Mouse (Mus musculus) midbrain, embryonic 14.5 days (tissue): ENCODE data around the gene Nxn. TPM values are rescaled to one million over a fixed set of nuclear protein-coding genes. Genes with fewer than 3 reads are reported as not detected.

Source experiments
- ATAC-seq: fragments of 200-750 bp; cut with Nextera tagmentation; 2 replicates; pipeline ENCODE4 v1.8.0; 2017; ENCODE audit warnings: moderate number of reproducible peaks, moderate library complexity; ENCODE audit not compliant: low FRiP score, low TSS enrichment
- DNase-seq: peaks from one replicate; pipeline ENCODE4 v3.0.0-alpha.2; 2015
- H3K27ac ChIP-seq: fragments of 300-500 bp; sonication (generic); replicated peaks from 2 replicates; pipeline ENCODE4 v1.5.1; 2014; ENCODE audit warnings: mild to moderate bottlenecking, low read depth, low read length, moderate library complexity
- H3K27me3 ChIP-seq: fragments of 300-500 bp; sonication (generic); 2 replicates; pipeline ENCODE4 v1.6.1; 2014; ENCODE audit warnings: low read length, control low read depth, mixed read lengths; ENCODE audit not compliant: control insufficient read depth, insufficient read depth
- H3K36me3 ChIP-seq: fragments of 300-500 bp; sonication (generic); 2 replicates; pipeline ENCODE4 v1.6.1; 2014; ENCODE audit warnings: low read length, control low read depth; ENCODE audit not compliant: control insufficient read depth, insufficient read depth
- H3K4me1 ChIP-seq: fragments of 300-500 bp; sonication (generic); 2 replicates; pipeline ENCODE4 v1.6.1; 2014; ENCODE audit warnings: mild to moderate bottlenecking, antibody characterized with exemption, low read length, control low read depth; ENCODE audit not compliant: control insufficient read depth, insufficient read depth
- H3K4me2 ChIP-seq: fragments of 300-500 bp; sonication (generic); 2 replicates; pipeline ENCODE4 v1.6.1; 2014; ENCODE audit warnings: mild to moderate bottlenecking, low read length, moderate library complexity
- H3K4me3 ChIP-seq: fragments of 300-500 bp; sonication (generic); replicated peaks from 2 replicates; pipeline ENCODE4 v1.5.1; 2014; ENCODE audit warnings: low read depth, low read length
- H3K9ac ChIP-seq: fragments of 300-500 bp; sonication (generic); replicated peaks from 2 replicates; pipeline ENCODE4 v1.6.1; 2014; ENCODE audit warnings: mild to moderate bottlenecking, low read length, moderate library complexity
- H3K9me3 ChIP-seq: fragments of 300-500 bp; sonication (generic); 2 replicates; pipeline ENCODE4 v1.6.1; 2016; ENCODE audit warnings: low read length, control low read depth, mixed read lengths; ENCODE audit not compliant: control insufficient read depth
- WGBS: fragments of 180-500 bp; shearing (Covaris S2); extraction: QIAGEN DNeasy Blood & Tissue Kit; methylation state at CpG from one replicate; pipeline ENCODE4 v1.1.7; 2014; 5-methylcytosine and 5-hydroxymethylcytosine counted together
- polyA plus RNA-seq: library from polyadenylated mRNA; unstranded; fragments of >200 nt; fragmentation: Nextera tagmentation; extraction: Ambion mirVana; gene quantifications from 2 replicates; pipeline ENCODE4 v1.2.1, GENCODE M21; 2014

The Nxn gene
- polyA plus RNA-seq, 1 experiment from 2014 or later = 28.2 TPM

DNA sequence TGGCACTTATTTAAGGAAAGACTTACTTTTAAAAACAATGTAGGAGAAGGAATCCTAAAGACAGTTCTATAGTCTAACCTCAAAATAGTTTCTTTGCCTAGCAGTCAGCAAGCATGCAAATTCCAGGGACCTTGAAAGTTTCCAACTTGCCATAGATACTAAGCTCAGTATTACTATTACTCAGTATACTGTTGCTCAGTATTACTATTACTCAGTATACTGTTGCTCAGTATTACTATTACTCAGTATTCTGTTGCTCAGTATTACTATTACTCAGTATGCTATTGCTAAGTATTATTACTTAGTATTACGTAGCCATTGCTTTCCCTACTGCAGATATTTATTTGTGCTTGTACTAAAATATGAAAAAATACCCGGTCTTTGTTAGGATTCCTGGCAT, 159.2 kb downstream of the Nxn start:
- Histone ChIP-seq H3K4me2 (no peak overlapping the region), H3K27me3 (no peaks in the 10 kb centered on the region), H3K4me1 (peaks cover 7% of the 10 kb centered on the region), H3K9me3 (no peaks in the 10 kb centered on the region), H3K4me3 (no peak overlapping the region), H3K9ac (no peak overlapping the region), H3K27ac (no peak overlapping the region), H3K36me3 (peaks cover 42% of the 10 kb centered on the region)
- 97% methylated on average over 2 of the region's 2 CpGs for WGBS
- ATAC-seq = no peak
- no peak for DNase-seq

DNA sequence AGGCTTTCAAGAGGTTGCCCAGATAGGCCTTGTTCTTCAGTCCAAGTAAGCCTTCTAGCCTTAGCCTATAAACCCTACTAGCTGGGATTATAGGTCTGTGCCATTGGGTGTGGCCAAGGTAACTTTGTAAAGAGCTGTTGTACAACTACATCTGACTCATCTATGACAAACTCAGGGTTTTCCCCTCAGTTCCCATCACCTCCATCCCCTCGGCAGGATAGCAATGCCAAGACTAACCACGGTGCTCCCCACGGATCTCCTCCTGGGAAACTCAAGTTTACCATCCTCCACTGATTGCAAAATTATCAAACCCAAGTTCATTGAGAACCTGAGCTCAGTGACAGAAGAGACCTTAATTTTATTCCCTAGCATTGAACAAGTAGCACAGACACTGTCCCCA, 162.8 kb downstream of the Nxn start:
- no peaks in the 10 kb centered on the region for H3K4me1 ChIP-seq
- ATAC-seq (no peak), DNase-seq (no peak)
- no peak overlapping the region for H3K4me3 ChIP-seq
- no peak overlapping the region for H3K27ac ChIP-seq
- 94% methylated on average over 3 of the region's 3 CpGs for WGBS
- H3K4me2 ChIP-seq = no peak overlapping the region
- H3K9me3 ChIP-seq = no peaks in the 10 kb centered on the region
- H3K36me3 ChIP-seq = peaks cover 72% of the 10 kb centered on the region
- no peak overlapping the region for H3K9ac ChIP-seq
- H3K27me3 ChIP-seq = no peaks in the 10 kb centered on the region

DNA sequence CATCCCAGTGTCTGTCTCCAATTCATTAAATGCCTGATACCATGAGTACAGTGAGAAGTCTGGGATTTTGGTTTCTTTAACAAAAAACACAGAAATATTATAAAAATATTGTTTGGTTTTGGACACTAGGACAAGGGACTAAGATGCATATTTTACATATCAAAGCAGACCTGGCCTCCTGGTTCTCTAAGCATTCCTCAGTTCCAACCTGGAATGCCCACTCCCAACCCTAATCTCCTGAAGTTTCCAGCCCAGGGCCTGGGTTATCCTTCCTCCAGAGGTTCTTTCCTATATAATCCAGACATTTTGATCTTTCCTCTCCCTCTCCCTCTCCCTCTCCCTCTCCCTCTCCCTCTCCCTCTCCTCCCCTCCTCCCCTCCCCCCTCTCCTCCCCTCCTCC, 173.9 kb downstream of the Nxn start:
- peaks cover 46% of the 10 kb centered on the region for H3K36me3 ChIP-seq
- no peak overlapping the region for H3K4me2 ChIP-seq
- H3K27ac ChIP-seq = no peak overlapping the region
- no peaks in the 10 kb centered on the region for H3K4me1 ChIP-seq
- ATAC-seq (no peak), DNase-seq (no peak)
- no peak overlapping the region for H3K9ac ChIP-seq
- H3K27me3 ChIP-seq = no peaks in the 10 kb centered on the region
- no peaks in the 10 kb centered on the region for H3K9me3 ChIP-seq
- H3K4me3 ChIP-seq = no peak overlapping the region

DNA sequence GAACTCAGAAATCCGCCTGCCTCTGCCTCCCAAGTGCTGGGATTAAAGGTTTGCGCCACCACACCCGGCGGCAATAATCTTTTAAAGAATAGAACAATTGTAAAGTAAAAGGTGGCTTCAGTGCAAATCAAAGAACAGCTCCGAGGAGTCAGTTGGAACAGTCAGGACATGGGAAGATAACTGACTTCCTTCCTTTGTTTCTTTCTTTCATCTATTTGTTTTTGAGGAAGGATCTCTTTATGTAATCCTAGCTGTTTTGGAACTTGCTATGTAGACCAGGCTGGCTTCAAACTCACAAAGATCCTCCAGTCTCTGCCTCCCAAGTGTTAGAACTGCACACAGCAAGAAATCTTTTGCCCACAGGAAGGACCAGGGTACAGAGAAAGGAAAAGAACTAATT, 174.3 kb downstream of the Nxn start:
- no peak for DNase-seq
- no peak overlapping the region for H3K9ac ChIP-seq
- ATAC-seq = no peak
- peaks cover 50% of the 10 kb centered on the region for H3K36me3 ChIP-seq
- H3K4me3 ChIP-seq = no peak overlapping the region
- no peak overlapping the region for H3K4me2 ChIP-seq
- 91% methylated on average over 5 of the region's 5 CpGs for WGBS
- no peaks in the 10 kb centered on the region for H3K4me1 ChIP-seq
- no peak overlapping the region for H3K27ac ChIP-seq
- H3K27me3 ChIP-seq = no peaks in the 10 kb centered on the region
- no peaks in the 10 kb centered on the region for H3K9me3 ChIP-seq

DNA sequence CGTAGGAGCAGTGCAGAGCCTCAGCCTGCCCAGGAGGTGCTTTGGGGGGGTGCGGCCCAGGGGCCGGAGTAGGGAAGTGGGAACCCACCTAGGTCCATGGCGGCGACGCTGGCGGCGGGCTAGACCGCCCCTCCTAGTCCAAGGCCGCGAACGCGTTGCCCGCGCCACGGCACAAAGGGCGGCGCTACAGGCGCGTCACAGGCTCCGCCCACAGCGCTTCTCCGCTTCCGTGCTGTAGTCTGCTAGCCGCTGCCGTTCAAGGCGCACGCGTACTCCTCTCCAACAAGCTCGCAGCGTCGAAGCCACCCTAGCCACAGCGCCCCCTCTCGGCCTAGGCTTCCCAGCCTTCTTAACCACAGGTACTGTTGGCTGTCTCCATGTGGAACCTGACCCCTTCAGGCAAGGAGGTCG, 181.5 kb downstream of the Nxn start, which contains the start of the genes Dbil5 and Gemin4:
Dbil5 (plus strand) TSS at position 219 of the 411 bp plus-strand sequence.
Gemin4 (minus strand) TSS at position 275 of the 411 bp plus-strand sequence.
- DNase-seq = peak; percentile 99
- WGBS = 1% methylated on average over 35 of the region's 35 CpGs
- peaks cover 44% of the 10 kb centered on the region for H3K36me3 ChIP-seq
- peak within 1 kb of the TSS; percentile 82 for H3K9ac ChIP-seq
- peak within 1 kb of the TSS; percentile 73 for H3K4me2 ChIP-seq
- no peaks in the 10 kb centered on the region for H3K27me3 ChIP-seq
- no peaks in the 10 kb centered on the region for H3K9me3 ChIP-seq
- H3K27ac ChIP-seq = peak within 1 kb of the TSS; percentile 88
- peak; percentile 98 for ATAC-seq
- H3K4me1 ChIP-seq = peaks cover 5% of the 10 kb centered on the region; the same call in 1 of the 2 replicates
- H3K4me3 ChIP-seq = peak within 1 kb of the TSS; percentile 70

DNA sequence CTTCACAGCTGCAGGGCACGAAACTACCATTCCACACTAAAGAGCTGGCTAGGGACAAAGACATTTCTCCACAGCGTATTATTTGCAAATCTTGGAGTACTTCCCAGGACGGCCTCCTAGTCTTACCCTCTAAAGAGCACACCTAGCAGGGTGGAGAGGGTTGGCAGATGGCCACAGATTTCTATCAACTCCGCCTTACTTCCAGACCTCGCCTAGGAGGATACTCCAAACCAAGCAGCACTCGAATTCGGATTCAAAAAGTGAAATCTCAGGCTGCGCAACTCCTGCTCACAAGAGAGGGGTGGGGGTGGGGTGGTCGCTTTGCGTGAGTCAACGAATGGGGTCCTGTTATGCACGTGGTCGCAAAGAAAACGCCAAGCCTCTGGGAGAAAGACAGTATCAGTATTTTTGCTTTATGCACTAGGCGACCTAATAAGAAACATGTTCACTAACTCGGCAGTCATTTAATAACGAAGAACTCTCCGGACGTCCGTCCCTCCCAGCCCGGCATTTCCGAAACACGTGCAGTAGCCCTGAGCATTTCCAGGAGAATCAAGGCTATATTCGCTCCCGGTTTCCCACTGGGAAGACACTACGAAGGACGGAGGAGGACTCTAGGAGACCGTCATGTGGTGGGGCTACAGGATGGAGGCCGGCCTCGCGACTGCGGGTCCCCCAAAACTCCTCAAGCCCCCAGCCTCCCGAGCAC, 182.1 kb downstream of the Nxn start:
- Histone ChIP-seq H3K9ac (peak overlapping the region; percentile 82), H3K4me3 (peak overlapping the region; percentile 70), H3K4me1 (peaks cover 5% of the 10 kb centered on the region; the same call in 1 of the 2 replicates), H3K27me3 (no peaks in the 10 kb centered on the region), H3K9me3 (no peaks in the 10 kb centered on the region), H3K27ac (peak overlapping the region; percentile 88), H3K4me2 (peak overlapping the region; percentile 73), H3K36me3 (peaks cover 44% of the 10 kb centered on the region)
- DNase-seq = peak; percentile 68
- WGBS = 3% methylated on average over 33 of the region's 33 CpGs
- 0 out of 2 replicates have a peak, but pooled peaks have one; percentile 21 for ATAC-seq

DNA sequence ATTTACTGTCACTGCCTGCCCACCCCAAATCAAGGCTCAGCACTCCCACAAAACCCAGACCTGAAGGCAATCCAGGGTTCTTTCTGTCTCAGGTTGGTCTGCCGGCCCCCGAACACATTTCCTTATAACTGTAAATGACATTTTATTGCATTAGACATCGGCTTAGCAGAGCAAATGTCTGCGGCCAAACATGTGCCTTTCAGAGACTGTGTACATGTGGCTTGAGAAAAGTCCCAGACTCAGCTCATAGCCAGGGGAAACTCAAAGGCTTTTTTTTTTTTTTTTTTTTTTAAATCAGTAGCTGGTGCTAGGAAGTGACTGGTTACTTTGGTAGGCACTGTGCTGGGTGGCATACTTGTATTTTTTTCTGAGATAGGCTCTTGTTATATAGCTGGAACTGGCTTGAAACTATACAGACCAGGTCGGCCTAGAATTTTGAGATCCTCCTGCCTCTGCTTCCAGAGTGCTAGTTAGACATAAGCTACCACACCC, 182.8 kb downstream of the Nxn start:
- H3K4me2 ChIP-seq = peak overlapping the region; percentile 73
- H3K4me3 ChIP-seq = peak overlapping the region; percentile 70
- no peaks in the 10 kb centered on the region for H3K27me3 ChIP-seq
- no peaks in the 10 kb centered on the region for H3K9me3 ChIP-seq
- ATAC-seq (no peak), DNase-seq (no peak)
- H3K36me3 ChIP-seq = peaks cover 38% of the 10 kb centered on the region
- WGBS = 95% methylated on average over 5 of the region's 5 CpGs
- no peak overlapping the region for H3K27ac ChIP-seq
- H3K4me1 ChIP-seq = peaks cover 5% of the 10 kb centered on the region; the same call in 1 of the 2 replicates
- H3K9ac ChIP-seq = peak overlapping the region; percentile 82; the same call in 1 of the 2 replicates

DNA sequence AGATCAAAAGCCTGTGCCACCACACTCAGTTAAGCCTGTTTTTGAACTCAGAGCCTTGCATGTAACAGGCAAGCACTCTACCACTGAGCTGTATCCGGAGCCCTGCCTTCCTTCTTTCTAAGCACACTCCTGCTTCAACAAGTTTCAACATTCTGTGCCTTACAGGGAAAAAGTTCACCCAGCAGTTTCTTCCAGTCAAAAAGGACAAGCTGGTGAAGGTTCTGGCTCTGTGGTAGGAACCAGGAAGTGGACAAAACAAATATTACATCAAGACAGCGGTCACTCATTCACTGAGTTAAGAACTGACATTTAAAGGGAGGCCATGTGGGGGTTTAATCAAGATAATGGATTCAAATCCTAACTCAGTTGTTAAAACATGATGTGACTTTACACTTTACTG, 183.9 kb downstream of the Nxn start:
- H3K9me3 ChIP-seq = no peaks in the 10 kb centered on the region
- H3K4me3 ChIP-seq = no peak overlapping the region
- ATAC-seq (no peak), DNase-seq (no peak)
- no peak overlapping the region for H3K4me2 ChIP-seq
- WGBS = 88% methylated on average over 2 of the region's 2 CpGs
- no peaks in the 10 kb centered on the region for H3K27me3 ChIP-seq
- H3K9ac ChIP-seq = no peak overlapping the region
- H3K4me1 ChIP-seq = peaks cover 5% of the 10 kb centered on the region; the same call in 1 of the 2 replicates
- peaks cover 36% of the 10 kb centered on the region for H3K36me3 ChIP-seq
- H3K27ac ChIP-seq = no peak overlapping the region

DNA sequence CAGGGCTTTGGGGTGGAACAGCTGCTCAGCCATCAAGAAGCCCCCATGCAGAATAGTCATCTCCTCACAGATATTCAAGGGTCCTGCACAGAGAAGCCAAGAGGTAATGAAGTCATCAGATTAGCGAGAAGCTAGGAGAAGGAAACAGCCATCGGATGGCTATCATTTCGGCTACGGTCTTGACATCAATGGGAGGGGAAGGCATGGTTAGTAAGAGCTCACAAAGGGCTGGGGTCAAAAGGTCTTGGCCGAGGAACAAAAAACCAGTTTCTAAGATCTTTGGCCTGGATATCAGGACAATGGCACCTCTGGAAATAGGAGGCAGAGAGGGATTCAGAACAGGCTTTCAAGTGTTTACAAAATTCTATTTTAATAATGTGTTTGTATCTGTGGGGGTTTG, 185.1 kb downstream of the Nxn start:
- Histone ChIP-seq H3K9ac (no peak overlapping the region), H3K36me3 (peaks cover 37% of the 10 kb centered on the region), H3K4me2 (no peak overlapping the region), H3K9me3 (no peaks in the 10 kb centered on the region), H3K4me1 (peaks cover 5% of the 10 kb centered on the region; the same call in 1 of the 2 replicates), H3K4me3 (no peak overlapping the region), H3K27ac (no peak overlapping the region), H3K27me3 (no peaks in the 10 kb centered on the region)
- ATAC-seq (no peak), DNase-seq (no peak)
- 7% methylated on average over 5 of the region's 5 CpGs for WGBS
